Mouse (Mus musculus): ENCODE data around the gene Zfhx3. TPM values are rescaled to one million over a fixed set of nuclear protein-coding genes. Genes with fewer than 3 reads are reported as not detected.

The Zfhx3 gene
- total RNA-seq, 2 experiments from 2014 or later, result 2.1 to 10.9 TPM

DNA sequence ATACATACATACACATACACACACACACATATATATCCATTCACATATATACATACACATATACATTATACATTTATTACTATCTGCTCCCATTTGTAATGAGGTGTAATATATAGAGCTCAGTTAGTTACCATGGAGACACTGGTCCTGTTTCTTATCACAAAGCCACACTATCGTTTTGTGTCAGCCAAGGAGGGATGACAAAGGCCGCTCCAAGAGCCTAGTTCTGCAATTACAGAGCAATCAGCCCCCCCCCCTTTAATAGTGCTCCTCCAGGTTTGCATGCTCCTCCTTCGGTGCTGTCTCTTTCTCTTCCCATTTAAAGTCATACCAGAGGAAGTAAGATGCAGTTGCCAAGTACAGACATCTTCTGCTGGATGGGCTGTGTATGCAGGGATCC is 1054.9 kb downstream of the Zfhx3 start:
- ATAC-seq (ENCODE audit: poor library complexity, severe bottlenecking), result no peak

DNA sequence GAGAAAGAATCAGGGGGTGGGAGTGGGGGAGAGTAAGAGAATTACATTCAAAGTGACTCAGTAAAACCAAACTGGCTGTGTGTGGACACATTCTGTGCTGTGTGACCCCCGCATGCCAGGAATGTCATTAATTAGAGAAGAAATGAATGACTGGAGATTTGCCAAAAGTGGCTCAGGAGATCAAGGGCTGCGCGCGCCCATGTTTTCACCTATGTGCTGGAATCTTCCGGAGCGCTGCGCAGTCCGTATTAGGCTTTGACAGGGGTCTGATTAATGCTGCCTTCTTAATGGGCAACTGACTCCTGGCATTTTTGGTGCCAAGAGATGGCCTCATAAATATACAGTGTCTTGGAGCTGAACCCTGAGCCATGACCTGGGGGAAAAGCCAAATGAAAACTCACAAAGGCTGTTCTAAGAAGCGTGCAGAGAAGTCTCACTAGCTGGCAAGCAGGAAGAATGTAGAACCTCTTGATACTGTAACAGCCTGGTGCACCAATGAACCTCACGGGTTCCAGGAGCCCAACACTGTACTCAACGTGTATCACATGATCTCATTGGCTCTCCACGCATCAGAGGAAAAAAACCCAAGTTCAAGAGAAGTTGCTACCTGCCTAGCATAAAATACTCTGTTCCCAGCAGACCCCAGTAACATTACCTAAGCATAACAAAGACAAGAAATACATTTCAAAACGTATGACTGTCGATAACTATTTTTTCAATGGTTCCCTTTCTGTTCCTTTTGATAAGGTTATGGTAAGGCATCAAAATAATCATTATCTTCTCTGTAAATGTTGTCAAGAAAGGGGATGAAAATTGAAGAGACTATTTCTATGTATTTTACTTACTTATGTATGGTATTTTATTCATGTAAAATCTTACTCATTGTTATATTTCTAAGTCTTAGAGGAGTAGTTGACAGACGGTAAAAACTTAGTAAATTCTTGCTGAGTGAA is 1057.1 kb downstream of the Zfhx3 start:
- ATAC-seq (ENCODE audit: poor library complexity, severe bottlenecking), result no peak

DNA sequence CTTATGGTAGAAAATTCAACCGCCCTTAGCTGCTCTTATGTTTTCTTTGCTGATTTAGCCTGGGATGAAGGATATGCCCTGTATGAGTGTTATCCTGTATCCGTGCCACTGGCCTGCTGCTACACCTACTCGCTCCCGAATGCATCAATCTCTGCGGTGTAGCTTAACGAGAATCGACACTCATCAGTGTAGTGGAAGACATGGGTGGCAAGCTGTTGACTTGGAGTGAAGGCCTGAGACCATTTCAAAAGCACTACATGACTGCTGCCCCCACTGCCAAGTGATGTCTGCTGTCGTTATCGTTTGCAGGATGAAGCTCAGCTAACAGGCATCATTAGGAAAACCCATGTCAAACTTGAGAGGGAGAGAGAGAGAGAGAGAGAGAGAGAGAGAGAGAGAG is 1058.6 kb downstream of the Zfhx3 start:
- ATAC-seq (ENCODE audit: poor library complexity, severe bottlenecking), result no peak

DNA sequence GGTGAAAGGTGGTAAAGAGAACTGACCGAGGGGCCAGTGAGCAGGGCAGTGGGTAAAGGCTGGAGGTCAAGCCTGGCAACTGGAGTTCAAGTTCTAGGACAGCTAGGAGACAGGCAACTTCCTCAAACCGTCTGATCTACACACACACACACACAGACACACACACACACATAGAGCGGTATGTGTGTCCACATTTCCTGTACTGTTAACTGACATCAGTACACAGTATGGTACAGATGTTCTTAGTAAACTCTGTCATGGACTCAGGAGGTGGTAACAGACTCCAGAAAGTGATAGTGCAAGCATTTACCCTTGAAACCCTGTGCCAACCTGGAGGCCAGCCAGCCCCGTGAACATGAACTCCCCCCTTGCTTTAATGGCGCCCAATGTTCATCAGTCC is 1059.5 kb downstream of the Zfhx3 start:
- ATAC-seq (ENCODE audit: poor library complexity, severe bottlenecking), result no peak

DNA sequence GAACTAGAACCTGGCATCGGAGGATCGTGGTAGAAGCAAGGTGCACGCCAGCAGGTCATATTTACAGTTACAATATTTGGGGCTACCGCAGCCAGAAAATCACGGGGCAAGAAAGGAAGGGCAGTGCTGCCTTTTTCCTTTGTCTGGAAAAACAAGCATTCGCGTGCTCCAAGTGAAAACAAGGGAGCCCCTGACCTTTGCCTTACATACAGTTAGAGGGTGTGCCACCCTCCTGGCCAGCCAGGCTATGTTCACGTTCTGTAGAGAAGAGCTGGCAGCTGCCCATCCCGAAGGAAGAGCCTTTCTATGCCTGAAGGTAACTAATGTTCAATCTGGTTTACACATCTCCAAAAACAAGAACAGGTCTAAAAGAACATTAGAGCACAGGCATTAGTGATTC is 1064.5 kb downstream of the Zfhx3 start:
- no peak for ATAC-seq (ENCODE audit: poor library complexity, severe bottlenecking)

Measured in megakaryocyte, adult 5-6 weeks (primary cell).